Mouse (Mus musculus) frontal cortex, postnatal 10 days (tissue): ENCODE data around the gene Gpr182.
"Not testable (repeated sequence)": the region's sequence is repeated elsewhere in the genome, so short reads cannot be mapped to it uniquely, and the experiment has no call there.

Experiments
- DNase-seq, 2 experiments: peaks; one replicate each; pipeline ENCODE4 v3.0.0; 2022; ENCODE audit warnings: low spot score in 2 of 2, mixed read lengths in 1 of 2

Gene Gpr182

GRCm38 (mm10) chr10:127751548-127751947 is at the start of gene Gpr182:
Gene Gpr182, minus strand, starts transcription at chr10:127751732.
- DNase-seq: no peak

- DNase-seq: no peak
Observed at GRCm38 (mm10) chr10:127800891-127801290, 49.4 kb upstream of the Gpr182 start, which contains the start of gene Rdh16. Gene Rdh16, plus strand, starts transcription at chr10:127801152.

- no peak for DNase-seq
Observed at GRCm38 (mm10) chr10:127799295-127799694, 47.8 kb upstream of the Gpr182 start.

- DNase-seq: not testable (repeated sequence)
Observed at GRCm38 (mm10) chr10:127785411-127785810, 33.9 kb upstream of the Gpr182 start.

DNA sequence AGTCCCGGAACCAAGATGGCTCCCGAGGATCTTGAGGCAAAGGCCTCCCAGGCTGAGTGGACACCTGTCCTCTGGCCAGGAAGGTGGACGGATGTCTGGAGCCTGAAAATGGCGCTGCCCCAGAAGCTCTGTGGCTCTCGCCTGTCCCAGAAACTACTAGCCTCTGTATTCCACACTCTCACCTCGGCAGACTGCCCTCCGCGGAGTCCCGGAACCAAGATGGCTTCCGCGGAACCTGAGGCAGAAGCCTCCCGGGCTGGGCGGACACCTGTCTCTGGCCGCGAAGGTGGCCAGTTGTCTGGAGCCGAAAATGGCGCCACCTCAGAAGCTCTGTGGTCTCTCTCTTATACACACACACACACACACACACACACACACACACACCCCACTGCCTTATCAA is 30.8 kb upstream of the Gpr182 start:
- DNase-seq: not testable (repeated sequence)

GRCm38 (mm10) chr10:127776011-127776410 is 24.5 kb upstream of the Gpr182 start, which contains the start of gene Rdh9:
Gene Rdh9, plus strand, starts transcription at chr10:127776386.
- no peak for DNase-seq

GRCm38 (mm10) chr10:127766564-127766963 is 15.0 kb upstream of the Gpr182 start:
- no peak for DNase-seq

DNA sequence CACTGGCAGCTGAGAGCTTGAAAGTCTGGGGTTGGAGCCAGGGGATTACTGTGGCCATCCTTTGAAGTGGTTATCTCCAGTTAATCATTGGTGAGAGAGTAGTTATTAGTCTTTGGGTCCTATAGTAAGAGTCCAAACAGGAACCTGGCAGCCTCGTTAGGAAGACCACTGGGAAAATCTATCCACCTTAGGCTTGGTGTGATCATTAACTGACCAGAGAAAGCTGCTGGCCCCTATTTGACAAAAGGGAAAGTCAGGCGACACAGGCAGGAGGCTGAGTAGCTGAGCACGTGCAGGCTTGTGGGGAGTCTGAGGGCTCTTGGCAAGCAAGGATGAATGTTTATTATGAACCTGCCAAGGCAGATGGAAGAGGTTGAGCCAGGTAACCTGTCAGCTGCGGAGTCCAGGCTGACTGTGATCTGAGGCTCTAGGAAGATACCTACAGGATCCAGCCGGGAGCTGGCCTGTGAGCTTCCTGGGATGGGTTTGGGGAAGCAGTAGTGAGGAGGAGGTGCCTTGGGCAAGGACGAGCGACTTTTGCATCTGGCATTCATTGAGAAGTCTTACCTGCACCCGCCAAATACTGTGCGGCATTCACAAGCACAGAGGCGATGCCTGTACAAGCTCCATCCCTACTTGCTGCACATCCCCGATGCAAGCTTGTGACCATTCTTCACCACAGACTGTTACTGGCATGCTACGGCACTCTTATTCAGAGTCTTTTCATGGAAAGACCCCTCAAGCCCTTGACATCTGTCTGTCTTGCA is 12.6 kb upstream of the Gpr182 start:
- no peak for DNase-seq

DNA sequence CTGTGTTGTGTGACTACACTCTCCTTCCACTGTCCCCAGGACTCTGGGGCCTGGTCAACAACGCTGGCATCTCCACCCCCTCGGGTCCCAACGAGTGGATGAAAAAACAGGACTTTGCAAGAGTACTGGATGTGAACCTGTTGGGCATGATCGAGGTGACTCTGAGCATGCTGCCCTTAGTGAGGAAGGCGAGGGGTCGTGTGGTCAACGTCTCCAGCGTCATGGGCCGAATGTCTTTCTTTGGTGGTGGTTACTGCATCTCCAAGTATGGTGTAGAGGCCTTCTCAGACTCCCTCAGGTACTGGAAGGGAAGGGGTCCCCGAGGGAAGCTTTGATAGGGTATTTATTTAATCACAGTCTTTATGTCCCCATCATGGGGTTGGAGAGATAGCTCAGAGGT is 11.4 kb upstream of the Gpr182 start:
- not testable (repeated sequence) for DNase-seq

DNA sequence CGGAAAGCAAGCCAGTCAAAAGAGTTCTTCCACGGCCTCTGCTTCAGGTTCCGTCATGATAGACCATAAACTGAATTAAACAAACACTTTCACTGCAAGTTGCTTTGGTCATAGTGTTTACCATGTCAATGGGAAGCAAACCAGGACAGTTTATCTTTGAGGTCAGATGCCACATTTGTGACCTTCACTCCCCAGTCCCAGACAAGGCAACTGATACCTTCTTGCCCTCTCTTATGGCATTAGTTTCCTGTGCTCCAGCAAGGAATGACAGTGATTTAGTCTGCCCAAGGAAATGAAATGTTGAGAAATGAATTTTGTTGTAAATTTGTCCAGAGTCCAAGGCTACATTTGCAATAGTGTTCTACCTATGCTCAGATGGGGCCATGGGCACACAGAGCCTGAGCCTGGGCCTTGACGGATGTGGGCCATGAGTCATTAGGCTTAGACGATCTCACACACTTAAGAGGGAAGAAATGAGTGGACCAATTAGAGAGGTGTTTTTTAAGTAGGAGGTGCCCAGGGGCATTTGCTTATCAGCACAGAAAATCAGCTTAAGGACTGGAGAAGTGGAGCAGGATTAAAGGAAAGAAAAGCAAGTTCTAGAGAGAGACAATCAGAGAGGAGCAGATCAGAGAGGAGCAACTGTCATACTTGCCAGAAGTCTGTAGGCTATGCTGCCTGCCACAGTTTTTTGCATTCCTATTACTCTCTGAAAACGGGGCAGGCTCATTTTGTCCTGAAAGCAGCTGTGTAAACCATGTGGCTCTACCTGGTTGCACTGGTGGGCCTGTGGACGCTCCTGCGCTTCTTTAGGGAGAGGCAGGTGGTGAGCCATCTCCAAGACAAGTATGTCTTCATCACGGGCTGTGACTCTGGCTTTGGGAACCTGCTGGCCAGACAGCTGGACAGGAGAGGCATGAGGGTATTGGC is 7.9 kb upstream of the Gpr182 start, which contains the start of the genes Rdh1 and Rdh16f1:
Gene Rdh1 (plus strand): TSS at position 541 of the 930 bp plus-strand sequence.
Gene Rdh16f1 (plus strand): TSS at position 607 of the 930 bp plus-strand sequence.
- DNase-seq: no peak

DNA sequence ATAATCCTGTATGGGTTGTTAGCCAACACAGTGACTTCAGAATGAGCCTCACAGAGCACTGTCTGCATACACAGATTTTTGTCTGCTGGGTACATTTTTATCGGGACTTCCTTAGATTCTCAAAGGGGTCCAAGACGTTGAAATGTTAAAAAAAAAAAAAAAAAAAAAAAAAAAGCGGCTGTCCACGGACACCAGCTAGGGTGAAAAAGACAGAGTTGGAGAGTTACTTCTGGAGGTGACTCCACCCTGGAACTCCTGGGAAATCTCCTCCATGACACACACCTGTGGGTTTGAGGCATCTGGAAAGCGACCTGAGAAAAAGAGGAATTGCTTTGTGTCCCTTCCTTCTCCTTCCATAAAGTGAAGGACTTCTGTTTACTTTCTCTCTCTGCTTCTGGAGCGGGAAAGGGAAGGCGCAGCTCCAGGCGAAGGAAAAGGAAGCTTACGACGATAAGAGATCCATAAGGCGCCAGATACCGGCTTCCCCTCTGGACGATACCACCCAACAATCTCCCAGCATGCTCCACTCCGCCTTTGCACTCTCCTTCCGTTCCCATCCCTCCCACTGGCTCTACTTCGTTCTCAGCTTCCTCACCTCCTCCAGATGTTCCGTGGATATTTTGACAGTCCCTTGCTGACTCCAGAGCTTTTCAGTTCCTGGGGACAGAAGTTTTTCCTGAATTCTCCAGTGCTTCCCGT is 4.4 kb upstream of the Gpr182 start:
- DNase-seq: no peak

DNA sequence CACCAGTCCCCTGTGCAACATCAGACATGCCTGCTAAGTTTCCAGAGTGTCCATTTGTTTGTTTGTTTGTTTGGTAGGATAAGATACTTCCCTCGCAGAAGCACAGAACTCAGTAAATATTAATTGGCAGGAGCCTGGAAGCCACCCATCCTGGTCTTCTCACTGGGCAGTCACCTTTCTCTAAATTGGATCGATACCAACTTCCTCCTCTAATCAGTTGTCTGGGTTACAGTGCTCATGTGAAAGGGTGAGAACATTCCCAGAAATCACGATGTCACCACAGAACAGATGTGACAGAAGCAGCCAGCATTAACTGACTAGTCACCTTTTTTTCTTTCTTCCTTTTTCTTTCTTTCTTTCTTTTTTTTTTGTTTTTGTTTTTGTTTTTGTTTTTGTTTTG is 3.7 kb upstream of the Gpr182 start:
- no peak for DNase-seq

- DNase-seq: no peak
Observed at GRCm38 (mm10) chr10:127754566-127755166, 3.1 kb upstream of the Gpr182 start.

- no peak for DNase-seq
Observed at GRCm38 (mm10) chr10:127750136-127750777, 1.3 kb downstream of the Gpr182 start.

GRCm38 (mm10) chr10:127748847-127749612 is 2.5 kb downstream of the Gpr182 start:
- DNase-seq: no peak

GRCm38 (mm10) chr10:127747254-127747653 is 4.3 kb downstream of the Gpr182 start:
- no peak for DNase-seq

DNA sequence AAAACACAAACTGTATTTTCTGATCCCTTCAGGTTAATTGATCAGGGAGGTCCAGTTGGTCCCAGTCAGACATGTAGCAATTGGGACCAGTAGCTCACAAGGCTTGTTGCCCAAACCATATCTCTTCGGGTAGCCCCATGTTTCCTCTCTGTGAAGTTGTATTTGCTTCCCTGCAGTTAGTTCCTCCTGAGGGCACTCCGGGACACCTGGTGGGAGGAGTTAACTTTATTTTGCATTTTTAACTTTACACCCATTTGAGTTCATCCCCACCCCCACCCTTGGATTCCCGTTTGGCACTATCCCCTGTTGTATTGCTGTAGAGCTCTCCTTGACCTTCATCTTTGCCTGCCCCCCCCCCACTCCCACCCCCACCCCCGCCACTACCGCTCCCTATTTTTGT is 5.6 kb downstream of the Gpr182 start:
- DNase-seq: no peak

DNA sequence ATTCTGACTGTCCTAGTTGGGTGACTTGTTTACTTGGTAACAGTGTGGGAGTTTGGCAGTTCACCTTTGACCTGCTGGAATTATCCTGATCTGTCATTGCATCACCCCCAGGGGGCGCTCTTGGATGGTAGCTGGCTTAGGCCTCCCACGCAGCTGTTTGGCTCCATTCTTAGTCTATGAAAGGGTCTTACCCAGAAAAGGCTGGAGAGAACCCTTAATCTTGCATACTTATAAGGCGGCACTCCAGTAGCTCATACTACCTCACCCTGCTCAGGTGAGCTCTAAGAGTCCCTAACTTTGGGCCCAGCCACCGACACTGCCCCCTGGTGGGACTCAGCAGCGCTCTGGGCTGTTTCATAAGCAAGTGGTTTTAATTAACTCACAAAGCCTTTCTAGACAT is 6.9 kb downstream of the Gpr182 start:
- no peak for DNase-seq

GRCm38 (mm10) chr10:127739661-127740161 is 11.8 kb downstream of the Gpr182 start:
- no peak for DNase-seq
